Mouse (Mus musculus) heart, postnatal 0 days (tissue): ENCODE data around the gene Zic4. TPM values are rescaled to one million over a fixed set of nuclear protein-coding genes. Genes with fewer than 3 reads are reported as not detected.

ENCODE experiments used
- ATAC-seq: fragments of 200-750 bp; cut with Nextera tagmentation; 2 replicates; pipeline ENCODE4 v1.8.0; 2017; ENCODE audit warnings: low read depth, moderate number of reproducible peaks, moderate library complexity; ENCODE audit not compliant: insufficient read depth
- DNase-seq: peaks from one replicate; pipeline ENCODE4 v3.0.0-alpha.2; 2016; ENCODE audit warnings: low spot score
- H3K27ac ChIP-seq: fragments of 300-500 bp; sonication (generic); 2 replicates; pipeline ENCODE4 v1.5.1; 2014; ENCODE audit warnings: low read depth, mild to moderate bottlenecking
- H3K27me3 ChIP-seq: fragments of 300-500 bp; sonication (generic); 2 replicates; pipeline ENCODE4 v1.6.1; 2014; ENCODE audit warnings: low read length, mixed read lengths; ENCODE audit not compliant: control insufficient read depth, insufficient read depth
- H3K36me3 ChIP-seq: fragments of 300-500 bp; sonication (generic); replicated peaks from 2 replicates; pipeline ENCODE4 v1.6.1; 2014; ENCODE audit warnings: low read length, mixed read lengths; ENCODE audit not compliant: control insufficient read depth, insufficient read depth
- H3K4me1 ChIP-seq: fragments of 300-500 bp; sonication (generic); 2 replicates; pipeline ENCODE4 v1.6.1; 2014; ENCODE audit warnings: antibody characterized with exemption; ENCODE audit not compliant: control insufficient read depth, insufficient read depth
- H3K4me2 ChIP-seq: fragments of 300-500 bp; sonication (generic); 2 replicates; pipeline ENCODE4 v1.6.1; 2014; ENCODE audit warnings: low read depth, mild to moderate bottlenecking, low read length, moderate library complexity
- H3K4me3 ChIP-seq: fragments of 300-500 bp; sonication (generic); 2 replicates; pipeline ENCODE4 v1.5.1; 2014; ENCODE audit warnings: low read depth, low read length
- H3K9ac ChIP-seq: fragments of 300-500 bp; sonication (generic); replicated peaks from 2 replicates; pipeline ENCODE4 v1.6.1; 2014; ENCODE audit warnings: low read depth, low read length, mixed read lengths
- H3K9me3 ChIP-seq: fragments of 300-500 bp; sonication (generic); replicated peaks from 2 replicates; pipeline ENCODE4 v1.6.1; 2016; ENCODE audit warnings: low read length; ENCODE audit not compliant: control insufficient read depth
- CTCF ChIP-seq: IDR thresholded peaks from 2 replicates; pipeline ENCODE4 v1.5.1; 2016; ENCODE audit warnings: antibody characterized with exemption, control low read depth, low read depth
- EP300 ChIP-seq: IDR thresholded peaks from 2 replicates; pipeline ENCODE4 v1.6.1; 2016; ENCODE audit warnings: antibody characterized with exemption, low read depth
- WGBS: fragments of 180-500 bp; shearing (Covaris S2); extraction: QIAGEN DNeasy Blood & Tissue Kit; methylation state at CpG from one replicate; pipeline ENCODE4 v1.1.7; 2014; 5-methylcytosine and 5-hydroxymethylcytosine counted together
- polyA plus RNA-seq: library from polyadenylated mRNA; unstranded; fragments of >200 nt; fragmentation: Nextera tagmentation; extraction: Ambion mirVana; gene quantifications from 2 replicates; pipeline ENCODE4 v1.2.1, GENCODE M21; 2015
- total RNA-seq: library from RNA; depleted of rRNA; stranded (reverse); fragments of >200 nt; gene quantifications from 2 replicates; pipeline ENCODE4 v1.2.3, GENCODE M21; 2014; ENCODE audit warnings: low replicate concordance

The Zic4 gene
- total and polyA plus RNA-seq, 2 experiments from 2014 or later = not detected

GRCm38 (mm10) chr9:91351361-91351760 lies 10.9 kb upstream of the Zic4 start:
- 0 out of 2 replicates have a peak, but pooled peaks cover 5% of the 10 kb centered on the region for H3K4me1 ChIP-seq
- ATAC-seq (no peak), DNase-seq (no peak)
- WGBS = 4% methylated on average over 5 of the region's 5 CpGs
- no peak overlapping the region for H3K4me2 ChIP-seq
- H3K9me3 ChIP-seq = no peaks in the 10 kb centered on the region; the same call in 1 of the 2 replicates
- H3K9ac ChIP-seq = no peak overlapping the region
- H3K36me3 ChIP-seq = no peaks in the 10 kb centered on the region
- H3K27ac ChIP-seq = no peak overlapping the region
- TF ChIP-seq EP300 (no peak), CTCF (no peak)
- peaks cover 81% of the 10 kb centered on the region for H3K27me3 ChIP-seq
- H3K4me3 ChIP-seq = no peak overlapping the region

GRCm38 (mm10) chr9:91351961-91352411 lies 10.2 kb upstream of the Zic4 start:
- H3K9ac ChIP-seq = no peak overlapping the region
- WGBS = 4% methylated on average over 13 of the region's 13 CpGs

GRCm38 (mm10) chr9:91352786-91353185 lies 9.4 kb upstream of the Zic4 start:
- 3% methylated on average over 15 of the region's 15 CpGs for WGBS

More at GRCm38 (mm10) chr9:91351961-91352411, 10.2 kb upstream of the Zic4 start:
- no peak overlapping the region for H3K4me3 ChIP-seq
- peaks cover 84% of the 10 kb centered on the region for H3K27me3 ChIP-seq
- H3K4me2 ChIP-seq = no peak overlapping the region
- H3K9me3 ChIP-seq = no peaks in the 10 kb centered on the region; the same call in 1 of the 2 replicates
- no peaks in the 10 kb centered on the region for H3K36me3 ChIP-seq
- TF ChIP-seq CTCF (no peak), EP300 (no peak)
- H3K4me1 ChIP-seq = 0 out of 2 replicates have a peak, but pooled peaks cover 5% of the 10 kb centered on the region
- no peak overlapping the region for H3K27ac ChIP-seq
- DNase-seq (no peak), ATAC-seq (no peak)

GRCm38 (mm10) chr9:91353551-91354433 lies 8.4 kb upstream of the Zic4 start:
- no peak overlapping the region for H3K4me2 ChIP-seq
- H3K9me3 ChIP-seq = no peaks in the 10 kb centered on the region; the same call in 1 of the 2 replicates
- H3K36me3 ChIP-seq = no peaks in the 10 kb centered on the region
- H3K4me1 ChIP-seq = 0 out of 2 replicates have a peak, but pooled peaks cover 5% of the 10 kb centered on the region
- H3K4me3 ChIP-seq = no peak overlapping the region
- no peak overlapping the region for H3K9ac ChIP-seq
- H3K27ac ChIP-seq = no peak overlapping the region
- WGBS = 9% methylated on average over 37 of the region's 37 CpGs
- peaks cover 93% of the 10 kb centered on the region for H3K27me3 ChIP-seq
- ATAC-seq = no peak
- no peak for TF ChIP-seq EP300
- no peak for TF ChIP-seq CTCF
- DNase-seq = no peak

More at GRCm38 (mm10) chr9:91352786-91353185, 9.4 kb upstream of the Zic4 start:
- Histone ChIP-seq H3K4me3 (no peak overlapping the region), H3K27me3 (peaks cover 88% of the 10 kb centered on the region), H3K9ac (no peak overlapping the region), H3K9me3 (no peaks in the 10 kb centered on the region; the same call in 1 of the 2 replicates), H3K4me2 (no peak overlapping the region), H3K4me1 (0 out of 2 replicates have a peak, but pooled peaks cover 5% of the 10 kb centered on the region), H3K36me3 (no peaks in the 10 kb centered on the region), H3K27ac (no peak overlapping the region)
- TF ChIP-seq CTCF = no peak
- TF ChIP-seq EP300 = no peak
- DNase-seq (no peak), ATAC-seq (no peak)

- Histone ChIP-seq H3K4me1 (0 out of 2 replicates have a peak, but pooled peaks cover 5% of the 10 kb centered on the region), H3K27me3 (peaks cover 97% of the 10 kb centered on the region), H3K27ac (no peak overlapping the region), H3K4me3 (no peak overlapping the region), H3K9me3 (no peaks in the 10 kb centered on the region; the same call in 1 of the 2 replicates), H3K36me3 (no peaks in the 10 kb centered on the region), H3K4me2 (no peak overlapping the region), H3K9ac (no peak overlapping the region)
- DNase-seq (no peak), ATAC-seq (no peak)
- whole genome bisulfite sequencing = 11% methylated on average over 22 of the region's 22 CpGs
- TF ChIP-seq CTCF (no peak), EP300 (no peak)
Measured at GRCm38 (mm10) chr9:91354434-91355269, 7.6 kb upstream of the Zic4 start.
